Mouse (Mus musculus) hematopoietic stem cell, adult 5-6 weeks (primary cell): ENCODE results near the gene Ulbp1. TPM values are rescaled to one million over a fixed set of nuclear protein-coding genes. Genes with fewer than 3 reads are reported as not detected.
"Not testable (repeated sequence)": the region's sequence is repeated elsewhere in the genome, so short reads cannot be mapped to it uniquely, and the experiment has no call there.

Experiments
- ATAC-seq, 2 experiments: fragments of 125-278 bp in 1 of 2; replicated peaks in 1 of 2; 2 replicates each; pipeline ENCODE4 v1.8.0; 2016 to 2017; ENCODE audit warnings: inconsistent platforms in 2 of 2, mild to moderate bottlenecking in 2 of 2, moderate number of reproducible peaks in 2 of 2, low read depth in 1 of 2, moderate TSS enrichment in 1 of 2; ENCODE audit not compliant: low FRiP score in 2 of 2, poor library complexity in 2 of 2, severe bottlenecking in 2 of 2, insufficient read depth in 1 of 2, low TSS enrichment in 1 of 2
- total RNA-seq: library from RNA; stranded (forward); fragments of 172-1452, 232-1000 nt; gene quantifications from 2 replicates; pipeline ENCODE4 v1.2.3, GENCODE M21; 2017

The Ulbp1 gene
- total RNA-seq, result 30.0 and 30.7 TPM in 2 replicates

DNA sequence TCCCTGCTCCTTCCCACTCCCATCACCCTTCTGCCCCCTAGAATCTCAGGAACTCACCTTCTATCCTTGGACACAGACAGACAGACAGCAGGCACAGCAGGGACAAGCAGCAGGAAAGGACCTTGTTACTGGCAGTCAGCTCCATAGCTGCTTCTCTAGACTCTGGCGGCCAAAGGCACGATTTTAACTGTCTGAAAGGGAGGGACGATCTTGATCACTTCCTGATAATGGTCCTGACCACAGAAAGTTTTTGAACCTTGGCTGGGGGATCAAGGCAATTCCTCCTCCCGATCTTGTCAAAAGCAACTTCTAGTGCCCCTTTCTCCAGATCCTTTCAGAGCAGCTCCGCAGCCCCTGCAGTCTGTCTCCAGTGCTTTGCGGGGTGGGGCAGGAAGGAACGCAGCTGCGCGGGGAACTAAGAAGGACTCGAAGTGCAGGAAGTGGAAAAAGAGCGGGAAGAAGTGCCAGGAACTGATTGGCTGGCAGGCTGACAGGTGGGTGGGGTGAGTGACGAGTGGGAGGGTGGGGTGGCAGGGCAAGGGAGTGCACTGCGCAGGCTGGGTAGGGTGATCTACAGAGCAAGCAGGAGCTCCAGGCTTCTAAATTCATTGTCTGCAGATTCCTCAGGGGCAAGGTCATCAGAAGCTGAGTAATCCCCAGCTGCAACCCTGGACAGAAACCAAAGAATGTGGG is at the start of gene Ulbp1:
Ulbp1 (minus strand) TSS at position 442 of the 693 bp plus-strand sequence.
- peak; percentile 95 to 97 for ATAC-seq

DNA sequence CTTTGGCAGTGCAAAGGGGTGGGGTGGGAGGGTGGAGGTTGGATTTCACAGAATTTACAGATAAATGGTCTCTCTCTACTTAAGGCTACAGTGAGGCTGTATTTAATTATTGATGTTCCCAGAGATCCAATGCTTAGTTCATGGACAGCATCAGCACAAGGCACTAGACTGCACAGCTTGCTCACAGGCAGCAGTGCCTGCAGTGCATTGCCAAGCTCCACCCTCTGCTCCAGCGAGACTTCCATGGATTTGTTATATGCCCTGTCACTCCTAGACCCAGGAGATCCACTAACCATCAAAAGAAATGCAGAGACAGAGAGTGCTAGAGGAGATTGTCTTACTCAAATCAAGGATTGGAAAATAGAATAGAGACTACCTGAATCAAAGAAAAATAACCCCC is 24.7 kb upstream of the Ulbp1 start:
- ATAC-seq, result not testable (repeated sequence)

DNA sequence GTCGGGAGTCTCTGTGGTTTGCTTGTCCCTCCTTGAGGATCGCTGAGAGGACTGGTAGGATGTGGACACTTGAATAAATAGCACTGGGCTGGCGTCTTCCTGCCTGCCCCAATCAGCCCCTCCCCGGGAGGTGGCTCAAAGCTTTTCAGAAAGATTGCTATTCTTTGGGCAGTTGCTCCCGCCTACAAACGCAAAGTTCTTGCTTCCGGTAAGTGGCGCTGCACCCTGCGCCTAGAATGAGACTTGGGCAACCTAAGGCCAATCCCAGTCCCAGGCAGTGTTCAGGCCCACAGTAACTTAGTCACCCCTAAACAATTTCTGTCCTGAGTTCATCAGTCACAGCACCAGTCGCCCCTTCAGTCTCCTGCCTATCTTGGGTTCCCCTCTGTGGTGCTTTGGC is 18.9 kb upstream of the Ulbp1 start:
- peak; percentile 65 to 73 for ATAC-seq

DNA sequence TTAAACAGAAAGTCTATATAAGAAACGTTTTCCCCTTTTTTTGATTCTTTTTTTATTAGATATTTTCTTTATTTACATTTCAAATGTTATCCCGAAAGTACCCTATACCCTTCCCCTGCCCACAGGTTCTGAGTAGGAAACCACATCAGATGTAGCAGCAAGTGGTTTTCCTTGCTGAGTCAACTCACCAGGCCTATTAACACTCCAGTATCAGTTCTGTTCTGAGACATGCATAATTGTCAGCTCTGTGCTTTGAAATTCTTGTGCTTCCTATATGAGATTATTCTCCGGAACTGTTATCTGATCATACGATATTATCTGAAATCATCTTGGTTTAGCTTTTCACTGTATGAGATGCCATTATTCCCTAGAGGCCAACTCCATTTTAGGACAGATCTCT is 10.2 kb upstream of the Ulbp1 start:
- no peak for ATAC-seq

DNA sequence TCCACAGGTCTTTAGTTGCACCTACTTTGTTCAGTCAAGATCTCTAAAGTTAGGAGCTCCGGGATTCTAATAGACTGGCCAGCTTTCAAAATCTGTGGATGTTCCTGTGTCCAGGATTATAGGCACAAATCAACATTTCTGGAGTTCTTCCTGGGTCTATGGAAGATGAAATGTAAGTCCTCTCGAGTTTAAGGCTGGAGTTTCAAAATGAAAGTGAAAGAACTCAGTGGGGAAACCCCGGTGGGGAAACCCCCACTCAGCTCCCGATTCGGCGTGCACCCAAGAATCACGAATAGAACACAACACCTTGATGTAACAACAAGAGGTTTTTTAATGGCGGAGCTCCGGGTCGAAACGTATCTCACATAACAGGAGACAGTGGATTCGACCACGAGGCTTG is 787 bp upstream of the Ulbp1 start:
- ATAC-seq, result not testable (repeated sequence)

DNA sequence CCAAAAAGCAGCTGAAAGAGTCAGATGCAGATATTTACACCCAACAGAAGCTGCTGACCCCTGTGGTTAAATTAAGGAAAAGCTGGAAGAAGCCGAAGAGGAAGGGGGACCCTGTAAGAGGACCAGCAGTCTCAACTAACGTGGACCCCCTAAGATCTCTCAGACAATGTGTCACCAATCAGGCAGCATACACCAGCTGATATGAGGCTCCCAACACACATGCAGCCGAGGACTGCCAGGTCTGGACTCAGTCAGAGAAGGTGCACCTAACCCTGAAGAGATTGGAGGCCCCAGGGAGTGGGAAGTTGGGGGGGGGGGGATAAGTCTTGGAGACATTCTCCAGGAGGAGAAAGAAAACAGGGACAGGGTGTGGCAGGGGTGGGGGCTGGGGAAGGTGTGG is 1.8 kb downstream of the Ulbp1 start:
- no peak for ATAC-seq

DNA sequence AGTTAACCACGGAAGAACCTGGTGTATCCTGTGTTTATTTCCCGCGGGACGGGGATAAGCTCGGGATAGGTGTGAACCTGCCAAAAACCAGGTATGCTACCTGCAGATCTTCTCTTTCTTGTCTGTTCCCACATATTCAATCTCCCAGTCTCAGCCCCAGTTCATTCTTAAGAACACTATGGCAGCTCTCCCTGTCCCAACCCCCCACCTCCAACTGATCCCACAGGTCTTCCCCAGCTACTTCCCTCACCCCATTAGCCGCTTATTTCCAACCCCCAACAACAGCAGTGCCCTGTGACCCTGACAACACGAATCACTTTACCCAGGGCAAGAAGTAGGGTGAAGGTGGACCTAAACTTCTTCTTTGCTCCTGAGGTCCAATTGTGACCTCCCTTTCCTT is 3.0 kb downstream of the Ulbp1 start:
- no peak for ATAC-seq

DNA sequence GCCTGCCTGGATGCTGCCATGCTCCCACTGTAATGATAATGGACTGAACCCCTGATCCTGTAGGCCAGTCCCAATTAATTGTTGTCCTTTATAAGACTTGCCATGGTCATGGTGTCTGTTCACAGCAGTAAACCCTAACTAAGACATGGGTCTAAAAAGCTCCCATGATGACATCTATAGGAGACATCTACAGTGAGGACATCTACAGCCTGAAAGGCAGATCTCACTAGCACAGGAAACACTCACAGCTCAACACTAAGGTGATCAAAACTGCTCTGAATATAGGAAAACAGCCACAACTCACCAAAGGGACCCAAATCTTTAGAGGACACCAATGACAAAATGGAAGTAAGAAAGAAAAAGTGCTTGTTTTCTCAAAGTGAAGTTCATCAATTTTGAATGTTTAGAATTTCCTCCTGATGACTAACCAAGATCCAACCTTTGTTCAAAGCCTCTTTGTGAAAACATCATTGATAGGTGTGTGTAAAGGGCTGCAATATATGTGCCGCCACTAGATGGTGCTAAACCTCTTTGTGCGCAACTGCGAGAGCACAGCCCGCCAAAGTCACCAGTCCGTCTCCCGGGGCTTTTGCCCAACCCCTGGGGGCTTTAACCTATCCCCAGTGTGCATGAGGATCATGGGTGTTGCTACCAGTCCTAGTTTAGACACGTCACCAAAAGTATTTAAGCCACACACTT is 3.6 kb downstream of the Ulbp1 start:
- not testable (repeated sequence) for ATAC-seq

DNA sequence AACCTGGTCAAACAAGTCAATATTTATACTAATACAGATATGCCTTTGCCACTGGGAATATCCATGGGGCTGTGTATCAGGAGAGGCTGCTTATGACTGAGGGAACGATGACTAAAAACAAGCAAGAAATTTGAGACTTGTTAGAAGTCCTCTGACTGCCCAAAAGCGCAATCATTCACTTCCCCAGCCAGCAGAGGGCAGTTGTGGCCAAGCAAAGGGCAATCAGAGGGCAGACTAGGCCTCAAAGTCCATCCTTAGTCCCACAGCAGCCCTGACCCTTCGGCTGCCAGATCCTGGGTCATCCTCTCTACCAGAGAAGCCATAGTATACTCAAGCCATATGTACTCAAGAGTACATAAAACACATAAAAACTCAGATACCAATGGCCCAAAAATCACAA is 11.4 kb downstream of the Ulbp1 start:
- no peak for ATAC-seq

DNA sequence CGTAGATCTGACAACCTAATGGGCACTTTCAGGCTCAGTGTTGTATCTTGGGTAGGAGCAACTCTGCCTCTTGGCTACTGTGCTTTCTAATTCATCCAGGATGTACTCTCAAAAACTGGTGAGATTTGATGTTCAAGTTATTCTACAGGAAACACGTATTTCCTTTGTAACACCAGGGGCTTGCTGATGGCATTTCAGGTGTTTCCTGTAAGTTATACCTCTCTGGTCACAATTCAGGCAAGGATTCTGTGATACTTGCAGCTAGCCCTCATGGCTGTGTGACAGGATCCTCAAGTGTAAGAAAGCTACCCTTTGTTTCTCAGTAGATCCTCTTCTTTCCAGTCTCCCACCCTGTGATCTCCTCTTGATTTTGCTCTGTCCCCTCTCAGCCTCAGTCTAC is 34.5 kb downstream of the Ulbp1 start:
- peak; percentile 89 to 94 for ATAC-seq

DNA sequence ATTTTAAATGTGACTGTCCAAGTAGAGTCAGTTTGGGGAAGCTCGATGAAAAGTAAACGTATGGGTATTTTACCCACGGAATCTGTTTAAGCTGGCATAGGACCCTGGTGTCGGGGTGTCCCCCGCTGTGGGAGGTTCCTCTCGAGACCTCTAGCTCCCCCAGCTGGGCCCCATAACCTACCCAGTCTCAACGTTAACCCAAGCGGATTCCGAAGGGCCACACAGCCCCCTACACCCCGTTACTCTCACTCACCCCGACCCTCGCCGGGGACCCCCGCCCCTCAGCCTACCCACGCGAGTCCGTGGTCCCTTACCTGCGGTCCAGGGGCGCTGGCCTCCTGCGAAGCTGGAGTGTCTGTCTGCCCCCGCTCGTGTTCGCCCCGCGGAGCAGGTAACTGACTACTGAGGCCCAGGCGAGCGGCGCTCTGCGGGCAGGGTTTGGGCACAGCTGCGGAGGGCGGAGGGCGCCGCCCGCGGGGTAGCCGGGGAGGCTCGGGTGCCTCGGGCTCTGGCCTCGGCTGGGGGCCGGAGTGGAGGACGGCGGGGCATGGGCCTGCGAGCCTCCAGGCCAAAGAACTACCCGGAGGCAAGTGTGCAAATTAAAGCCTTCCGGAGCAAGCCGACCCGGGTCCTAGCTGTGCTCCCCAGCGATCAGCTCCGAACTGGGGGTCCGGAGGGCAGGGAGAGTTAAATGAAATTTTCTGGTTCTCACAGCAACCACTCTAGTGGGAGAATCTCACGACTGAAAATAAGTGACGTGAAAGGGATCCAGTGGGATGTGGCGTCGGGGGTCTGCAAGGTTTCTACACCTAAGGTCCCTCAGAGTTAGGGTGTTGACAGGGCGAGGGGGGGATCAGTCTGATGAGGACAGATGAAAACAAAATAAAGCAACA is 80.0 kb downstream of the Ulbp1 start:
- no peak; a peak in 1 of 4 replicates for ATAC-seq

DNA sequence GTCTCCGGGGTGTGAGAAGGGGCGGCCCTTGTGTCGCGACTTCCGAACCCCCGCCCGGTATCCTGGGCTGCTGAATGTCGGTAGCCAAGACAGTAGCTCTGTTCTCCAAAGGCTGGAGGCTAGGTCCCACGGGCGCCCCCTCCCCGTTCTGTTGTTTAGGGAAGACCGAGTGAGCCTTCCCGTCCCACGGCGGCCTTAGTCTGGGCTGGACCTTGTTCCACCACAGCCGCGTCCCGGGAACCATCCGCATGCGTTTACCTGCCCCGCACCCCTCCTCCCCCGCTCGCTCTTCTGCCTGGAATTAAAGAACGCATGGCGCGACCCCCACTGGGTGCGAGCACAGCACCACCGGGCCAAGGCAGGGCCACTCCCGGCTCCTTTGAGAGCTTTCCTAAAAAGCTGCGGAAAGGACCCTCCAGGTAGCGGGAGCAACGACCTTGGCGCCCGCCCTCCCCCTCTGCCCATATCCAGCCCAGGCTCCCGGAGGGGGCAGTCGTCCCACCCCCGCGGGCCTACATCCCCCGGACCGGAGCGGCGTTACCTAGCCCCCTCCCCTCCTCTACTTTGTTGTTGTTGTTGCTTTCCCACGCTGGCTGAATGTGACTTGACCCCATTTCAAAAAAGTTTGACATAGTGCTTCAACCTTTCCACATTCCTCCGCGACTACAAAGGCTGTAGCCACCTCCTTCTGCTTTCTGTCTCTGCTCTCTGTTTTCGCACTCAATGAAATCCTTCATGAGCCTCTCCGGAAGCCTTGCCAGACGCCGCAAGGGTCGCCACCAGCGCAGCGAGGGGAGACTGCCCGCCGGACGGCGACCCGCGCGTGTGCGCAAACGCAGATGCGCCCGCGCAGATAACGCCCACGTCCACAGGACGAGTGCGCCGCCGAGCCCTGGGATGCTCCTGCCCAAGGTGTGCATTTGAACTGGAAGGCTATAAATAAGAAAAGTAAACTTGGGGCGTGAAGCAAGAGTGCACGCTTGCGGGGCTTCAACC is 81.2 kb downstream of the Ulbp1 start:
- ATAC-seq, result peak; percentile 43; a peak in 3 of 4 replicates

DNA sequence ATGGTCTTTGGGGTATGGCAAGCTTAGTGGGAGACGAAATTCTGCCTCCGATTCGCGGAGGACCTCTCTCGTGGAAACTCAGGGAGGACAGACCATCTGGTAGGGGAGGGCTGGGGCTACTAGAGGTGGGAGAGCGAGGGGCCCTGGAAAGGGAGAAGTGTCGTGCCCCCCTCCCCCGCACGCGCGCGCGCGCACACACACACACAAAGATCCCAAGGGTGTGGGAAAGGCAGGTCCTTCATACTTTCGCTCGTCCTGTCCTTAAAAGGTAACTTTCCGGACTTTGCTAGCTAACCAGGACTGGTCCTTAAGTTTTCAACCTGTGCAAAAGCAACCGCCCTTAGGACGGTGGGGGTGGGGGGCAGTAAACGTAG is 81.9 kb downstream of the Ulbp1 start:
- ATAC-seq, result peak; percentile 28 to 46

DNA sequence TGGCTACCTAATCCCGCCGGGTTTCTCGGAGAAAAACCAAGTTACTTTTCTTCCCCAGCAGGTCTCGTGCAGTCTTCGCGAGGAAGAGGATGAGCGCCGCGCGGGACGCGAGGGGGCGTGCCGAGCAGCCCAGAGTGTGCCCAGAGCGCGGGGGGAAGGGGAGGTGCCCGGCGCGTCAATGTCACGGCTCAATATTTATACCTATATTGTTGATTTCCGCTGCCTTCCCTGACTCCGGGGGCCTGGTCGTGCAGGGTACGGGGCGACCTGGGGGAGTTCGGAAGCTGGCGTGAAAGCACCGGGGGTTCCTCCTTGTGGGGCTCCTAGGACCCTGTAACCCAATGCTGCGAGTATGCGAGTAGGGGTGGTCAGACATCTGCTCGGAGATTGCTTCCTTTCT is 82.3 kb downstream of the Ulbp1 start:
- ATAC-seq, result peak; percentile 53 to 56
